Mouse (Mus musculus): ENCODE measurements around the gene Egf. TPM values are rescaled to one million over a fixed set of nuclear protein-coding genes. Genes with fewer than 3 reads are reported as not detected.

Gene Egf
- polyA plus RNA-seq, 1 experiment from 2014 or later: 1.8 TPM

DNA sequence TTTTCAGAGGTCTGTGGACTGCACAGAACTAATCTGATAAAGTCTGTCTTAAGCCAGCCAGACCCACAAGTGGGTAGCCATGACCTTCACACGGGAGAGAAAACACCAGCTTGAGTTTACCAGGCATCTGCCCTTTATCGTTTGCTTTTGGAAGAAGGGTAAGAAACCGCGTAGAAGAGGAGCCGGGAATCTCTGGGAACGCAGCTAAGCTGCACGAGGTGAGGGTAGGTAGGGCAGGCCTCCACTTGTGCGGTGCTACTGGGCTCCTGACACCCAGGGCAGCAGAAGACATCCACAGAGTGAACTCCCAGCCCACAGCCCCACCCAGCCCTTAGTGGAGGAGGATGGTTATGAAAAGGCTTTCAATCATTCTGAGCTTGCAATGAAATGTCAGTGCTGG, 59.2 kb downstream of the Egf start:
- ATAC-seq: no peak
- H3K4me1 ChIP-seq (ENCODE audit: control insufficient read depth, insufficient read depth, low read depth, low read length): no peaks in the 10 kb centered on the region
- WGBS: 92% methylated on average over 8 of the region's 8 CpGs

DNA sequence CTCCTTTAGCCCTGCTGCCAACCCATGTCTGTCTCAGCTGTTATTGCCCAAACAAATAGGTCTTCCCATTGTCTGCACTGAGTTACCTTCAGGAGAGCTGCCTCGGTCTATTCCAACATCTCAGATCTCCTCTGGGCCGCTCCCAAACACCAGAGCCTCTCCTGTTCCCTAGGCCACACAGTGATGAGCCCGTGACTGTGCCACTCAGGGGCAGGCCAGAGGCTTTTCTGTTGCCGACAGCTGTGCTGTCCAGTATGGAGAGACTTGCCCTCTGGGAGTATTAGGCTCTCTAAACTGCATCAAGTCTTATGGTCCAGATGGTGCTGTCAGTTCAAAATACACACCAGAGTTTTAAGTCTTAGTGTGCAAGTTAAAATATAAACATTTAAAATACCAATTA, 61.5 kb downstream of the Egf start:
- Histone ChIP-seq H3K4me1 (ENCODE audit: control insufficient read depth, insufficient read depth, low read depth, low read length) (no peaks in the 10 kb centered on the region), H3K27ac (ENCODE audit: low read depth, low read length) (no peak overlapping the region), H3K4me3 (ENCODE audit: low read length) (no peak overlapping the region), H3K36me3 (ENCODE audit: control insufficient read depth, insufficient read depth, low read length) (no peaks in the 10 kb centered on the region), H3K9me3 (ENCODE audit: control insufficient read depth, low read length) (no peaks in the 10 kb centered on the region), H3K9ac (ENCODE audit: low read depth, low read length) (no peak overlapping the region), H3K4me2 (ENCODE audit: low read length) (no peak overlapping the region), H3K27me3 (replicated peaks; ENCODE audit: control insufficient read depth, insufficient read depth, low read length) (no peaks in the 10 kb centered on the region)
- 67% methylated on average over 4 of the region's 4 CpGs for WGBS
- ATAC-seq: no peak

More for the DNA sequence above, 59.2 kb downstream of the Egf start:
- no peaks in the 10 kb centered on the region for H3K36me3 ChIP-seq (ENCODE audit: control insufficient read depth, insufficient read depth, low read length)
- H3K9me3 ChIP-seq (ENCODE audit: control insufficient read depth, low read length): no peaks in the 10 kb centered on the region
- no peak overlapping the region for H3K27ac ChIP-seq (ENCODE audit: low read depth, low read length)
- H3K4me3 ChIP-seq (ENCODE audit: low read length): no peak overlapping the region
- H3K27me3 ChIP-seq (replicated peaks; ENCODE audit: control insufficient read depth, insufficient read depth, low read length): no peaks in the 10 kb centered on the region
- no peak overlapping the region for H3K9ac ChIP-seq (ENCODE audit: low read depth, low read length)
- no peak overlapping the region for H3K4me2 ChIP-seq (ENCODE audit: low read length)

DNA sequence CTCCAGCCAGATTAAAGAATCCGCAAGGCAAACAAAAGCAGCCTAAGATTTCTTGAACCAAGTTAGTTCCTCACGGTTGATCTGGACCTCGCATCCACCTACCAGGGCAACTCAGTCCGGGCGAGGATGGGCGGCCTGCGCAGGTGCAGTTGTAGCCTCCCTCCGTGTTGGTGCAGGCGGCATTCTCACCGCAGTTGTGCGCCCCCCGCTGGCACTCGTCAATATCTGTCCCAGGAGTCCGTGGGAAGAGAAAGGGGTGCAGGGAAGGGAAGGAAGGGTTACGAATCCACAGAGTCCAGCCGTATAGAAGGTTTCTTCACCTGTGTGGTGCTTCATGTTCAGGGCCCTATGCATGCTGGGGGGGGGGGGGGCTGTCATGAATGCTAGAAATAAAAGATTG, 62.3 kb downstream of the Egf start:
- no peaks in the 10 kb centered on the region for H3K4me1 ChIP-seq (ENCODE audit: control insufficient read depth, insufficient read depth, low read depth, low read length)
- no peak overlapping the region for H3K9ac ChIP-seq (ENCODE audit: low read depth, low read length)
- no peaks in the 10 kb centered on the region for H3K9me3 ChIP-seq (ENCODE audit: control insufficient read depth, low read length)
- H3K4me2 ChIP-seq (ENCODE audit: low read length): no peak overlapping the region
- no peaks in the 10 kb centered on the region for H3K27me3 ChIP-seq (replicated peaks; ENCODE audit: control insufficient read depth, insufficient read depth, low read length)
- WGBS: 59% methylated on average over 16 of the region's 16 CpGs
- no peak overlapping the region for H3K27ac ChIP-seq (ENCODE audit: low read depth, low read length)
- H3K36me3 ChIP-seq (ENCODE audit: control insufficient read depth, insufficient read depth, low read length): no peaks in the 10 kb centered on the region
- no peak for ATAC-seq
- H3K4me3 ChIP-seq (ENCODE audit: low read length): no peak overlapping the region

DNA sequence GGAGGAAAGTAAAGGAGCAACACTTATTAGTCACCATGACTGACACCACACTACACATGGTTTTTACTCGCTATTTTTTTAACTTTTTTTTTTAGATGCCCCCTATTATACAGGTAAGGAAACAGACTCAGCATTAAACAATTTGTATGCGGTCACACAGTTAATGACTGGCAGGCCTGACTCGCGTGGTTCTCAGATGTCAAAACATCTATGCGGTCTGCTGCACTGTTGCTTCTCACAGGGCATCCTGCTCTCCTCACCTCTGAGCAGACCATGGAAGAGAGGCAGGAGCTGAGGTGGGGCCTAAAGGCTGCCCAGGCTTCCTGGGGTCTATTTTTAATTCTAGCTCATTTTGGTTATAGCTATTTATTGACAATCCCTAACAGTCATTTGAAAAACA, 67.7 kb downstream of the Egf start:
- Histone ChIP-seq H3K4me3 (ENCODE audit: low read length) (no peak overlapping the region), H3K4me2 (ENCODE audit: low read length) (no peak overlapping the region), H3K4me1 (ENCODE audit: control insufficient read depth, insufficient read depth, low read depth, low read length) (no peaks in the 10 kb centered on the region), H3K27ac (ENCODE audit: low read depth, low read length) (no peak overlapping the region), H3K9ac (ENCODE audit: low read depth, low read length) (no peak overlapping the region), H3K36me3 (ENCODE audit: control insufficient read depth, insufficient read depth, low read length) (no peaks in the 10 kb centered on the region), H3K27me3 (replicated peaks; ENCODE audit: control insufficient read depth, insufficient read depth, low read length) (no peaks in the 10 kb centered on the region), H3K9me3 (ENCODE audit: control insufficient read depth, low read length) (no peaks in the 10 kb centered on the region)
- WGBS: 72% methylated on average over 5 of the region's 5 CpGs
- ATAC-seq: no peak

DNA sequence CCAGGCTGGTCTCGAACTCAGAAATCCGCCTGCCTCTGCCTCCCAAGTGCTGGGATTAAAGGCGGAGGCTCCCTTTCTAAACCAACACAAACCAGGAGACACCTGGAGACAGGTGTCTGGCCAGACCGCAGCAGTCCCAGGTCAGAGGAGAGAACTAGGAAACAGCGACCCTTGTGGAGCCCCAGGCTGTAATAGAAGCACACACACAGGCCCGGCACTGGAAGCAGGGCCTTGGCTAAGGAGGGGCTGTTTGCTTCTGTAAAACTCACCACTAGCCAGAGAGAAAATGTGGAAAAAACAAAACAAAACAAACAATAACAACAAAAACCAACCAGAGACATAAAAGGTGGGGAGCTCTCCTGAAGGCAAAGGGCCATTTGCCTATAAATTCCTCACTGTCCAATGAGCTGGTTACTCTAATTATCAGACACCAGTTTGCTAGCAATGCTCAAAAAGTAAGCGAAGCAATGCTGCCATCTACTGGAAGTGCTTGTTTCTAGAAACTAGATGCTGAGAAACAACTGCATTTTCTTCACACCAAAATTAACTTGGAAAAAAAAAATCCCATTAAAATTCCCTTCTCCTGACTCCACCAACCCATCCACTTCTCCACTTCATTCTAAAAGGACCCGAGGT, 68.3 kb downstream of the Egf start:
- Histone ChIP-seq H3K9ac (ENCODE audit: low read depth, low read length) (no peak overlapping the region), H3K27ac (ENCODE audit: low read depth, low read length) (no peak overlapping the region), H3K4me2 (ENCODE audit: low read length) (no peak overlapping the region), H3K27me3 (replicated peaks; ENCODE audit: control insufficient read depth, insufficient read depth, low read length) (no peaks in the 10 kb centered on the region), H3K36me3 (ENCODE audit: control insufficient read depth, insufficient read depth, low read length) (no peaks in the 10 kb centered on the region), H3K9me3 (ENCODE audit: control insufficient read depth, low read length) (no peaks in the 10 kb centered on the region), H3K4me1 (ENCODE audit: control insufficient read depth, insufficient read depth, low read depth, low read length) (no peaks in the 10 kb centered on the region), H3K4me3 (ENCODE audit: low read length) (no peak overlapping the region)
- 60% methylated on average over 8 of the region's 8 CpGs for WGBS
- ATAC-seq: peak; percentile 70

DNA sequence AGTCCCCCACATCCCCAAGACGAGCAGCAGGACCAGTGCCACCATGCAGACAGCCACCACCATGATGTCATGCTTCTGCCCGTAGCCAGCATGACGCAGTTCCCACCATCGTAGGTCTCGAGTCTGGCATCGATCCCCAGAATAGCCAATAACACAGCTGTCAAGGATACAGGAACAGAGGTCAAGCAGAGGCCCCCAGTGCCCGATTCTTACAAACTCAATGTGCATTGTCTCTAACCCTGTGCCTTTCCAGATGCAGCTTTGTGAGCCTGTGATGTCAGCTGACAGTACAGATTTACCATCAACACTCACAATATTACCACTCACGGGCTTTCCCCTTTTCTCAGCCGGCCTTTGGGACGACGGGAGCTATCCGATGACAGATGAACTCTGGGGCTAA, 68.9 kb downstream of the Egf start:
- Histone ChIP-seq H3K9me3 (ENCODE audit: control insufficient read depth, low read length) (no peaks in the 10 kb centered on the region), H3K27ac (ENCODE audit: low read depth, low read length) (no peak overlapping the region), H3K36me3 (ENCODE audit: control insufficient read depth, insufficient read depth, low read length) (no peaks in the 10 kb centered on the region), H3K9ac (ENCODE audit: low read depth, low read length) (no peak overlapping the region), H3K4me2 (ENCODE audit: low read length) (no peak overlapping the region), H3K4me3 (ENCODE audit: low read length) (no peak overlapping the region), H3K4me1 (ENCODE audit: control insufficient read depth, insufficient read depth, low read depth, low read length) (no peaks in the 10 kb centered on the region), H3K27me3 (replicated peaks; ENCODE audit: control insufficient read depth, insufficient read depth, low read length) (no peaks in the 10 kb centered on the region)
- 83% methylated on average over 12 of the region's 12 CpGs for WGBS
- no peak for ATAC-seq

DNA sequence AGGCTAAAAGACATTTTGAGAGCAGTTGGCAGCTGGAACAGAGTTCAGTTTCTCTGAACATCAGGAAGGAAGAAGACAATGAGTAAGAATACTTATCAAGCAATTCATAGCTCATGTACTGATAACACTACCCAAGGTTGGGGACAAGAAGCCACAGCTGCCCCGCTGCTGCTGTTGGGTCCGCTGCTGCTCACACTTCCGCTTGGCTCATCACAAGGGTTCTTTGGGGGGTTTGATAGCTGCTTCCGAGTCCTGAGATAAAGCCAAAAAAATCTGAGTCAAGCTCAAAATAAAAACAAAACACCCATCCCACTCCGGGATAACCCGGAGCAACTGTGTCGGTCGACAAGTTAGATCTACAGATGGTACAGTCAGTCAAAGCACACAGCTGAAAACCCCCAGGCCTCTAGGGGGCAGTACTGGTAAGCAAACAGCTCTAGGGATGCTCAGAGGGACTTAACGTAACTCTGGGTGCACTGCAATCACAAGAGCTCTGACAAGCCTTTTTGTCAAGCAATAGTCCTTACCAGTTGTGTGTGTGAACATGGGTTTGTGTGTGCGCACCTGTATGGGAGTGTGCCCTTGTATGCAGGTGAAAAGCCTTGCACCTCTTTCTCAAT, 71.9 kb downstream of the Egf start:
- H3K4me1 ChIP-seq (ENCODE audit: control insufficient read depth, insufficient read depth, low read depth, low read length): no peaks in the 10 kb centered on the region
- H3K9ac ChIP-seq (ENCODE audit: low read depth, low read length): no peak overlapping the region
- WGBS: 89% methylated on average over 10 of the region's 10 CpGs
- no peak overlapping the region for H3K4me3 ChIP-seq (ENCODE audit: low read length)
- no peak overlapping the region for H3K27ac ChIP-seq (ENCODE audit: low read depth, low read length)
- H3K36me3 ChIP-seq (ENCODE audit: control insufficient read depth, insufficient read depth, low read length): no peaks in the 10 kb centered on the region
- no peak overlapping the region for H3K4me2 ChIP-seq (ENCODE audit: low read length)
- H3K9me3 ChIP-seq (ENCODE audit: control insufficient read depth, low read length): no peaks in the 10 kb centered on the region
- ATAC-seq: no peak
- no peaks in the 10 kb centered on the region for H3K27me3 ChIP-seq (replicated peaks; ENCODE audit: control insufficient read depth, insufficient read depth, low read length)

DNA sequence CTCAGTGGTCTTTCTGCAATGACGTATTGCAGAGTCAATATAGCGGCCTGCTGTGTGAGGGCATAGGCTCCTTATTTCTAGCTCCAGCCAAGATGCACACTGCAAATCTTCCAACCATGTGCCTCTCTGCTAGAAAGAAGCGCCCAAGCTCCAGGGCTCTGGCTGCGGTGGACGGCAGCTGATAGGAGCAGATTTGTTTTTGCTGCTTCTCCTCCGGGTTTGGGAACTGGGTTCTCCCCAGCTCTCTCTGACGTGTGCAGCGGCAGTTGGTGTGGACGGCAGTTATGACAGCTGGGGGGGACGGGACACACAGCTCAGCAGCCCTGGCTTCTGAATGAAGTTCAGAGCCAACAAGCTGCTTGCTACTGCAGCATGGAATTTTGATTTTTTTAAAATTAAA, 72.7 kb downstream of the Egf start:
- no peak overlapping the region for H3K4me2 ChIP-seq (ENCODE audit: low read length)
- H3K36me3 ChIP-seq (ENCODE audit: control insufficient read depth, insufficient read depth, low read length): no peaks in the 10 kb centered on the region
- no peaks in the 10 kb centered on the region for H3K9me3 ChIP-seq (ENCODE audit: control insufficient read depth, low read length)
- H3K4me3 ChIP-seq (ENCODE audit: low read length): no peak overlapping the region
- no peak for ATAC-seq
- no peak overlapping the region for H3K27ac ChIP-seq (ENCODE audit: low read depth, low read length)
- H3K27me3 ChIP-seq (replicated peaks; ENCODE audit: control insufficient read depth, insufficient read depth, low read length): no peaks in the 10 kb centered on the region
- no peak overlapping the region for H3K9ac ChIP-seq (ENCODE audit: low read depth, low read length)
- H3K4me1 ChIP-seq (ENCODE audit: control insufficient read depth, insufficient read depth, low read depth, low read length): no peaks in the 10 kb centered on the region
- 84% methylated on average over 10 of the region's 10 CpGs for WGBS

DNA sequence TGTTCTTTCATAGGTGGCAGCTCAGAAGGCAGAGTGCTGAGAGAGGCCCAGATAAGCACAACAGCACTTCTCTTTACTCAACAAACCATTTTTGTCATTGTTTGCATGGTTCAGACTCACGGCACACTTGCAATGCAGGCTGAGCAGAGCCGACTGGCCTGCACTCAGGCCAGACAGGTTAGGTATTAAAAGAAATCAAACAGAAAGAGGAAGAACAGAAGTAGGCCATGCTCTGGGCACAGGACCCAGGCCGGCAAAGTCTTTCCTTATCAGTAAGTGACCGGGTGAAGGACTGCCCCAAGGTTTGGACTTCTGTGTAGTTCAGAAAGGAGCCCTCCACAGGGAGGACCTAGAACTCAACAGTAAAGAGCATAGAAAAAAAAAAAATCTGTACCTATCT, 73.3 kb downstream of the Egf start:
- 91% methylated on average over 4 of the region's 4 CpGs for WGBS

More for the DNA sequence above, 73.3 kb downstream of the Egf start:
- Histone ChIP-seq H3K4me2 (ENCODE audit: low read length) (no peak overlapping the region), H3K27me3 (replicated peaks; ENCODE audit: control insufficient read depth, insufficient read depth, low read length) (no peaks in the 10 kb centered on the region), H3K4me3 (ENCODE audit: low read length) (no peak overlapping the region), H3K9ac (ENCODE audit: low read depth, low read length) (no peak overlapping the region), H3K36me3 (ENCODE audit: control insufficient read depth, insufficient read depth, low read length) (no peaks in the 10 kb centered on the region), H3K4me1 (ENCODE audit: control insufficient read depth, insufficient read depth, low read depth, low read length) (no peaks in the 10 kb centered on the region), H3K9me3 (ENCODE audit: control insufficient read depth, low read length) (no peaks in the 10 kb centered on the region), H3K27ac (ENCODE audit: low read depth, low read length) (no peak overlapping the region)
- no peak for ATAC-seq

Data from hindbrain, embryonic 16.5 days (tissue).